Mouse (Mus musculus): ENCODE data around the gene 4932429P05Rik. TPM values are rescaled to one million over a fixed set of nuclear protein-coding genes. Genes with fewer than 3 reads are reported as not detected.

4932429P05Rik gene
- polyA plus RNA-seq (2016; fragmentation: Nextera tagmentation; extraction: Ambion mirVana), result not detected in 2 replicates

DNA sequence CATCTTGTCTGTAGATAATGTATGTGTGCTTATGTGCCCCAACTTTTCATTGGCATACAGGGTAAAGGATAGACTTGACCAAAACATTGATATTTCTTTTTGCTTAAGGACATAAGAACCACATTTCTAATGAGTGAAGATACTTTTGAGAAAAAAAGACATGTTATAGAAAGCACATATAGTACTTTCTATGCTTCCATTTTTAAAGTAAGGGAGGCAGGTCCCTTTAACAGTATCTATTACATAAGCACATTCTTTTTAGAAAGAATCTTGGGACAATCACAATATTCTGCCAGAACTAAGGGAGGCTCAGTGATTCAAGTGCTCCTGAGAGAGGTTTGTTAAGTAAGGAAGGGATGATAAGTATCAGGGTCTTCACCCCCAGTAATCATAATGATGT is at the start of gene 4932429P05Rik:
Gene 4932429P05Rik, plus strand, starts transcription at position 301 of the 400 bp plus-strand sequence.
- no peak for DNase-seq (ENCODE audit: low spot score)
- no peaks in the 10 kb centered on the region for H3K9me3 ChIP-seq
- H3K4me1 ChIP-seq (replicated peaks), result no peaks in the 10 kb centered on the region
- H3K4me3 ChIP-seq, result no peak within 1 kb of the TSS
- H3K36me3 ChIP-seq, result no peaks in the 10 kb centered on the region
- no peak within 1 kb of the TSS for H3K27ac ChIP-seq
- H3K27me3 ChIP-seq (ENCODE audit: insufficient read depth, poor library complexity, severe bottlenecking), result no peaks in the 10 kb centered on the region

Other genes with a start within 250 kb of the 4932429P05Rik start
- gene 4930415L06Rik, start 180.6 kb downstream of the 4932429P05Rik start, polyA plus RNA-seq (2016; fragmentation: Nextera tagmentation; extraction: Ambion mirVana), result not detected in 2 replicates

Measured in hindbrain, embryonic 10.5 days (tissue).